Mouse (Mus musculus): Measurements from ENCODE around the gene Hoxb5.

Gene Hoxb5

GRCm38 (mm10) chr11:96352691-96353521 lies 49.8 kb downstream of the Hoxb5 start:
- no peak for DNase-seq (ENCODE audit: low read depth, low spot score)

GRCm38 (mm10) chr11:96353522-96353841 lies 50.3 kb downstream of the Hoxb5 start:
- no peak for DNase-seq (ENCODE audit: low read depth, low spot score)

GRCm38 (mm10) chr11:96353939-96354338 lies 50.8 kb downstream of the Hoxb5 start:
- DNase-seq (ENCODE audit: low read depth, low spot score) = no peak

GRCm38 (mm10) chr11:96354376-96354775 lies 51.2 kb downstream of the Hoxb5 start:
- DNase-seq (ENCODE audit: low read depth, low spot score) = no peak

GRCm38 (mm10) chr11:96354801-96355311 lies 51.7 kb downstream of the Hoxb5 start:
- DNase-seq (ENCODE audit: low read depth, low spot score) = no peak

Measured in WW6 (cell line).